Mouse (Mus musculus) forebrain, embryonic 13.5 days (tissue): ENCODE results near the gene Cpd. TPM values are rescaled to one million over a fixed set of nuclear protein-coding genes. Genes with fewer than 3 reads are reported as not detected.

Source experiments
- ATAC-seq: fragments of 200-750 bp; cut with Nextera tagmentation; 2 replicates; pipeline ENCODE4 v1.8.0; 2017
- H3K27ac ChIP-seq: fragments of 300-500 bp; sonication (generic); 2 replicates; pipeline ENCODE4 v1.5.1; 2015; ENCODE audit warnings: inconsistent platforms, mild to moderate bottlenecking, moderate library complexity
- H3K27me3 ChIP-seq: fragments of 300-500 bp; sonication (generic); 2 replicates; pipeline ENCODE4 v1.6.1; 2015; ENCODE audit warnings: mild to moderate bottlenecking, inconsistent platforms
- H3K36me3 ChIP-seq: fragments of 300-500 bp; sonication (generic); 2 replicates; pipeline ENCODE4 v1.6.1; 2015; ENCODE audit warnings: mild to moderate bottlenecking, inconsistent platforms; ENCODE audit not compliant: poor library complexity, severe bottlenecking
- H3K4me1 ChIP-seq: fragments of 300-500 bp; sonication (generic); 2 replicates; pipeline ENCODE4 v1.6.1; 2015; ENCODE audit warnings: inconsistent platforms
- H3K4me2 ChIP-seq: fragments of 300-500 bp; sonication (generic); 2 replicates; pipeline ENCODE4 v1.6.1; 2015; ENCODE audit warnings: inconsistent platforms, mild to moderate bottlenecking, moderate library complexity
- H3K4me3 ChIP-seq: fragments of 300-500 bp; sonication (generic); 2 replicates; pipeline ENCODE4 v1.5.1; 2015; ENCODE audit warnings: mild to moderate bottlenecking, inconsistent platforms
- H3K9ac ChIP-seq: fragments of 300-500 bp; sonication (generic); 2 replicates; pipeline ENCODE4 v1.6.1; 2015; ENCODE audit warnings: mild to moderate bottlenecking, inconsistent platforms
- H3K9me3 ChIP-seq: fragments of 300-500 bp; sonication (generic); replicated peaks from 2 replicates; pipeline ENCODE4 v1.6.1; 2016; ENCODE audit warnings: inconsistent platforms
- WGBS: fragments of 180-500 bp; shearing (Covaris S2); methylation state at CpG from one replicate; pipeline ENCODE4 v1.1.7; 2015; 5-methylcytosine and 5-hydroxymethylcytosine counted together
- polyA plus RNA-seq: library from polyadenylated mRNA; unstranded; fragments of >200 nt; fragmentation: Nextera tagmentation; extraction: Ambion mirVana; gene quantifications from 2 replicates; pipeline ENCODE4 v1.2.1, GENCODE M21; 2015

The Cpd gene
- 5.1 and 5.2 TPM in 2 replicates for polyA plus RNA-seq

DNA sequence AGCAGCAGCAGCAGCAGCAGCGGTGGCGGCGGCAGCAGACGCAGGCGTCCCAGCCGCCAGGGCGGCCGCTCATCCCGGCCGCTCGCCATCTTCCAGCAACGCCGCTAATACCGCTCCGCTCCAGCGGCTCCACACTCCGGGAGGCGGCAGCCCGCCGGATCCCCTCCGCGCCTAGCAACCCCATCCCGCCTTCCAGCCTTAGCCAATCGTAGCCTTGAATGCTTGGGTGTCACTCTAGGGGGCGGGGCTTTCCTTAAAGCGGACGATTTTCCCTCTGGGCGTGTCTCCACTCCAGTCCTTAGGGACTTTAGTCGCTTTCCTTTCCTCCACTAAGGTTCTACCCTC is at the start of gene Cpd:
TSS of gene Cpd (minus strand) at position 141 of the 345 bp plus-strand sequence.
- Histone ChIP-seq H3K4me1 (peaks cover 41% of the 10 kb centered on the region), H3K27me3 (no peaks in the 10 kb centered on the region; the same call in 1 of the 2 replicates), H3K4me3 (peak within 1 kb of the TSS; percentile 88), H3K9me3 (no peaks in the 10 kb centered on the region), H3K36me3 (no peaks in the 10 kb centered on the region), H3K27ac (peak within 1 kb of the TSS; percentile 85), H3K9ac (peak within 1 kb of the TSS; percentile 92), H3K4me2 (peak within 1 kb of the TSS; percentile 95)
- ATAC-seq, result peak; percentile 100
- 0% methylated on average over 22 of the region's 29 CpGs for WGBS

GRCm38 (mm10) chr11:76896360-76896759 is 49.5 kb upstream of the Cpd start:
- Histone ChIP-seq H3K4me3 (no peak overlapping the region), H3K27me3 (no peaks in the 10 kb centered on the region), H3K9me3 (no peaks in the 10 kb centered on the region), H3K4me2 (no peak overlapping the region), H3K9ac (no peak overlapping the region), H3K27ac (no peak overlapping the region), H3K36me3 (no peaks in the 10 kb centered on the region), H3K4me1 (no peaks in the 10 kb centered on the region)
- no peak for ATAC-seq
- WGBS, result 77% methylated on average over 6 of the region's 6 CpGs

DNA sequence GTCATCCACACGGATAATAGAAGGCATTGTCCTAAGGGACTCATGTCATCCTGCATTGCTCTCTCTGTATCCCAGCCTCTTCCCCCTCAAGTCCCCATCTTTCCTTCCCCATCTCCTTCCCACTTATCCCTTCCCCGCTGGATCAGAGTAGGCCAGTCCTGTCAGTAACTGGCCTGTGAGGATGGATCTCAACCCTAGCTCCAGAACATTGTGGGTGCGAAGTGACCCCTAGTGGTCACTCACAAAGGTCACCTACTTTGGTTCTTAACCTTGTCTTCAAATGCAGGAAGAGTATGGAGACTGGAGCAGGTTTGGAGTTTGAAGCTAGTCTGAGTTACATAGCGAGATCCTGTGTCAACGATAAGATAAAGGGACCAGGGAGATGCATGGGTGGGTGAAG is 47.4 kb upstream of the Cpd start:
- H3K27me3 ChIP-seq, result no peaks in the 10 kb centered on the region
- H3K9ac ChIP-seq, result no peak overlapping the region
- H3K4me3 ChIP-seq, result no peak overlapping the region
- WGBS, result 42% methylated on average over 5 of the region's 5 CpGs
- H3K9me3 ChIP-seq, result no peaks in the 10 kb centered on the region
- H3K27ac ChIP-seq, result no peak overlapping the region
- no peaks in the 10 kb centered on the region for H3K36me3 ChIP-seq
- no peak for ATAC-seq
- no peak overlapping the region for H3K4me2 ChIP-seq
- H3K4me1 ChIP-seq, result 0 out of 2 replicates have a peak, but pooled peaks cover 6% of the 10 kb centered on the region

GRCm38 (mm10) chr11:76893570-76893969 is 46.8 kb upstream of the Cpd start:
- Histone ChIP-seq H3K27me3 (no peaks in the 10 kb centered on the region), H3K4me3 (no peak overlapping the region), H3K9me3 (no peaks in the 10 kb centered on the region), H3K27ac (no peak overlapping the region), H3K4me1 (0 out of 2 replicates have a peak, but pooled peaks cover 6% of the 10 kb centered on the region), H3K36me3 (no peaks in the 10 kb centered on the region), H3K4me2 (no peak overlapping the region), H3K9ac (no peak overlapping the region)
- ATAC-seq, result no peak
- WGBS, result 53% methylated on average over 4 of the region's 4 CpGs

- no peak for ATAC-seq
- no peaks in the 10 kb centered on the region for H3K9me3 ChIP-seq
- H3K27ac ChIP-seq, result no peak overlapping the region
- 81% methylated on average over 3 of the region's 3 CpGs for WGBS
- H3K36me3 ChIP-seq, result no peaks in the 10 kb centered on the region
- H3K4me2 ChIP-seq, result no peak overlapping the region
- H3K4me3 ChIP-seq, result no peak overlapping the region
- H3K9ac ChIP-seq, result no peak overlapping the region
- no peaks in the 10 kb centered on the region for H3K27me3 ChIP-seq
- 0 out of 2 replicates have a peak, but pooled peaks cover 6% of the 10 kb centered on the region for H3K4me1 ChIP-seq
Observed at GRCm38 (mm10) chr11:76892972-76893371, 46.2 kb upstream of the Cpd start.

DNA sequence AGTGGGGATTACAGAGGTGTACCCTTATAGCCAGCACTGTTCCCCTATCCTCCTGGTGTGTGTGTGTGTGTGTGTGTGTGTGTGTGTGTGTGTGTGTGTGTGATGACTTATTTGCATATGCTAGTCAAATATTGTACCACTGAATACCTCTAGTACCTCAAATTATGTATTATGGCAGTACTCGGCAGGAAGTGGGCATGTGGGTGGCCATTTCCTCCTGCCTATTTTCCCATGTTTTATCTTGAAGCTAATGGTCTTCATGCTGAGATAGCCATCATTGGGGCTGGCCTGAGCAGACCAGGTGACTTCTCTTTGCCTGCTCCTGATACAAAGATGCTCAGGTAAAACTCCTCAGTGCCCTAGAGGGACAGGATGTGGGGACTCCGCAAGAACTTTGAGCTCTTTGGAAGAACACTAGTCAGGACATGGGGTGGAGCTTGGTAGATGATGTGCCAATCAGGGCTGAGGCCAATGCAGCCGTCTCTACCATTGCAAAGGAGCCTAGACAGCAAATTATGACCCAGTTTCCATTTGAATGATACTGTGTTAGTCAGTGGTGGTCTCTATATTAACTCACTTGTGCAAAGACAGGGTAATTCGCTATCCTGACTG is 45.0 kb upstream of the Cpd start:
- H3K4me1 ChIP-seq, result 0 out of 2 replicates have a peak, but pooled peaks cover 6% of the 10 kb centered on the region
- no peak for ATAC-seq
- no peaks in the 10 kb centered on the region for H3K27me3 ChIP-seq
- no peak overlapping the region for H3K4me2 ChIP-seq
- H3K36me3 ChIP-seq, result no peaks in the 10 kb centered on the region
- no peak overlapping the region for H3K27ac ChIP-seq
- no peaks in the 10 kb centered on the region for H3K9me3 ChIP-seq
- 80% methylated on average over 4 of the region's 4 CpGs for whole genome bisulfite sequencing
- H3K4me3 ChIP-seq, result no peak overlapping the region
- no peak overlapping the region for H3K9ac ChIP-seq

- no peaks in the 10 kb centered on the region for H3K9me3 ChIP-seq
- 0 out of 2 replicates have a peak, but pooled peaks cover 6% of the 10 kb centered on the region for H3K4me1 ChIP-seq
- 91% methylated on average over 7 of the region's 7 CpGs for WGBS
- ATAC-seq, result no peak
- no peak overlapping the region for H3K27ac ChIP-seq
- H3K27me3 ChIP-seq, result no peaks in the 10 kb centered on the region
- H3K36me3 ChIP-seq, result no peaks in the 10 kb centered on the region
- no peak overlapping the region for H3K4me3 ChIP-seq
- no peak overlapping the region for H3K4me2 ChIP-seq
- H3K9ac ChIP-seq, result no peak overlapping the region
Observed at GRCm38 (mm10) chr11:76891171-76891570, 44.4 kb upstream of the Cpd start.

DNA sequence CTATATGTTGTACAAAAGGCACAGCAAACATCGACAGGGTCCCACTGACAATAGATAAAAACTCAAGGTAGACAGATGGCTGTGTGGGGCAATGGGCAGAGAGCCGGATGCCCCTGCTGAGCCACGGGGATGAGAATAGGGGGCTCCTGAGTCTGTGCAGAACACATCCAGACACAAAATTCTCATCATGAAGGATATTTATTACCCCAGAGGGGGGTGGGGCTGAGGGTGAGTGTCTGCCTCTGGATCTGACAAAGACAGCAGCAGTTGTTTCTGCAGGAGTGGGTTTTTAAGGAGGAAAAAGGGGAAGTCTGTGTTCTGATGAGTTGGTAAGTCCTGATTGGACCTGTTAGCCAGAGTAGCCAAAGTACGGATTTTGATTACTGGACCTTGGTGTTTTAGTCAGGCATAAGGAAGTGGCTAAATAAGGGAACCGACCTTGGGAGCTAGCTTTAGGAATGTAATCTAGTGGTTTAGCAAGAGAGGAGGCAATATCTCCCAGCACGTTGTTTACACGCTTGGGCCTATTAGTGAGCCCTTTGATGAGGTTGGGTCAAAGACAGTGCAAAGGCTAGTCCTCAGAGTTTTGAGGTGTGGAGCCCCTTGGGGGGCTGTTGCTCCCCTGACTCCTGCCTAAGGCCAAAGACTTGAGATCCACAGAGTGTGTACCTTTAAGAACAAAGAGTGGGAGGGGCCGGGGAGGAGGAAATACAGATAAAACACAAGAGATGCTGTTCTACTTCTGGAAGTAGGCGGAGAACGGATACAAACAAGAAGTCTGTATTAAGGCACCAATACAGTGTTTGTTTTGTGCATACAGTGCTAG is 42.7 kb upstream of the Cpd start:
- H3K27ac ChIP-seq, result no peak overlapping the region
- ATAC-seq, result no peak
- H3K4me2 ChIP-seq, result no peak overlapping the region
- no peaks in the 10 kb centered on the region for H3K36me3 ChIP-seq
- no peak overlapping the region for H3K9ac ChIP-seq
- no peaks in the 10 kb centered on the region for H3K9me3 ChIP-seq
- H3K27me3 ChIP-seq, result no peaks in the 10 kb centered on the region
- H3K4me3 ChIP-seq, result no peak overlapping the region
- WGBS, result 77% methylated on average over 10 of the region's 10 CpGs
- 0 out of 2 replicates have a peak, but pooled peaks cover 6% of the 10 kb centered on the region for H3K4me1 ChIP-seq

GRCm38 (mm10) chr11:76884451-76884850 is 37.6 kb upstream of the Cpd start:
- H3K36me3 ChIP-seq, result no peaks in the 10 kb centered on the region
- no peaks in the 10 kb centered on the region for H3K27me3 ChIP-seq
- no peaks in the 10 kb centered on the region for H3K9me3 ChIP-seq
- no peak overlapping the region for H3K9ac ChIP-seq
- H3K4me2 ChIP-seq, result no peak overlapping the region
- 37% methylated on average over 5 of the region's 5 CpGs for WGBS
- no peak for ATAC-seq
- H3K27ac ChIP-seq, result no peak overlapping the region
- no peak overlapping the region for H3K4me3 ChIP-seq
- no peaks in the 10 kb centered on the region for H3K4me1 ChIP-seq

GRCm38 (mm10) chr11:76879816-76880215 is 33.0 kb upstream of the Cpd start:
- ATAC-seq, result no peak
- Histone ChIP-seq H3K4me3 (no peak overlapping the region), H3K4me1 (no peaks in the 10 kb centered on the region), H3K4me2 (no peak overlapping the region), H3K9ac (no peak overlapping the region), H3K27me3 (no peaks in the 10 kb centered on the region), H3K9me3 (no peaks in the 10 kb centered on the region), H3K27ac (no peak overlapping the region), H3K36me3 (no peaks in the 10 kb centered on the region)
- 89% methylated on average over 5 of the region's 5 CpGs for WGBS

GRCm38 (mm10) chr11:76874766-76875165 is 27.9 kb upstream of the Cpd start:
- Histone ChIP-seq H3K9ac (no peak overlapping the region), H3K9me3 (no peaks in the 10 kb centered on the region), H3K4me2 (no peak overlapping the region), H3K27me3 (no peaks in the 10 kb centered on the region), H3K36me3 (no peaks in the 10 kb centered on the region), H3K4me3 (no peak overlapping the region), H3K27ac (no peak overlapping the region), H3K4me1 (no peaks in the 10 kb centered on the region; the same call in 1 of the 2 replicates)
- WGBS, result 80% methylated on average over 6 of the region's 6 CpGs
- no peak for ATAC-seq

DNA sequence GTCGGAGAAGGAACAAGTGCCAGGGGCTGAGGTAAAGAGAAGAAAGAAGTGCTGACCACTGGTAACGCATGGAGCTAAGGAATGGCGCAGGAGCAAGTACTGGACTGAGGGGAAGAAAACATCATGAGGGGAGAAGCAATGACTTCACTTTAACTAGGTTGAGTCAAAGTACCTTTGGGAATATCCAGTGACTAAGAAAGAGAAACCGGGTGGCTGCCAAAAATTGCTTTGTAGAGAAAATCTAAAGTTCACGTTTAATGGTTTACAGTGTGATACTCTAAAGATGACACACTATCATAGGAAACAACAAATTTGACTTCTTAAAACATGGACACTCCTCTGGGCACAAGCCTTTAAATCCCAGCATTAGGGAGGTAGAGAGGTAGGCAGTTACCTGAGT is 27.0 kb upstream of the Cpd start:
- Histone ChIP-seq H3K36me3 (no peaks in the 10 kb centered on the region), H3K27ac (no peak overlapping the region), H3K4me3 (no peak overlapping the region), H3K9me3 (no peaks in the 10 kb centered on the region), H3K4me2 (no peak overlapping the region), H3K4me1 (no peaks in the 10 kb centered on the region; the same call in 1 of the 2 replicates), H3K27me3 (no peaks in the 10 kb centered on the region), H3K9ac (no peak overlapping the region)
- WGBS, result 88% methylated on average over 5 of the region's 5 CpGs
- ATAC-seq, result no peak
